Mouse (Mus musculus): ENCODE measurements around the gene Clec16a.
A peak's percentile ranks its signal among the peaks of the same experiment; 100 is the strongest.

The Clec16a gene

DNA sequence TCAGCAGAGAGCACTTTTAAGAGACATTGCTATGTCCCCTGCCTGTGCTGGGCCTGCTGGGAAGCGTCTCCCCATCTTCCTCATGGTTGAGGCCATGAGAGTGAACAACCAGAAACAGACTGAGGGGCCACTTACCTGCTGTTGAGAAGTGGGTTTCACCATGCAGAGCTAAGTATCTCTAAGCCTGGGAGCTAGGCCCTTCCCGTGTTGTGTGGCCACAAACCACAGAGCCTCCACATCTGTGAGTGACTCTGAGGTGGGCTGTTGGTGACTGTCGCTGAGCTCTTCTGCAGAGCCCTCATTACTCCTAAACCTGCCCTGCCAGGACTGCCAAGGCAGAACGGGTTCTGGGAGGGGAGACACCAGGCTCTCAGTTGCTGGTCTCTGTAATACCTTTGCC is 185.8 kb downstream of the Clec16a start:
- peak; percentile 73 for DNase-seq

DNA sequence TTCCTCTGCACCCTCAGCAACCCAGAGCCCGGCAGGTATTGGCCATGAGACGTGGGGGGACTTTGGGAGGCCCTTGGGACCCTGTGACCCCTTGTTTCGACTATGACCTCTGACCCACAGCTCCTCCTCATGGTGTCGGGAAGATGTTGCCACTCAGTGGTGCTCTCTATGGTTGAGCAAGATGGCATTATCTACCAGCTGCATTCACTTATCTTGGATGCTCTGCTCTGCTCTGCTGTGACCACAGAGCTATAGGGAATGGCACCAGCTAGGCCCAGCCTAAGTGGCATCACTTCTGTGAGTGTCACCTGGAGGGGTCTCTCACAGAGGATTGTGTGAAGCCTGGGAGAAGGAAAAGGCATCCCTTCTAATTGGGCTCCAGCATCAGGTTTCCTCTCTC is 186.6 kb downstream of the Clec16a start:
- DNase-seq, result no peak

DNA sequence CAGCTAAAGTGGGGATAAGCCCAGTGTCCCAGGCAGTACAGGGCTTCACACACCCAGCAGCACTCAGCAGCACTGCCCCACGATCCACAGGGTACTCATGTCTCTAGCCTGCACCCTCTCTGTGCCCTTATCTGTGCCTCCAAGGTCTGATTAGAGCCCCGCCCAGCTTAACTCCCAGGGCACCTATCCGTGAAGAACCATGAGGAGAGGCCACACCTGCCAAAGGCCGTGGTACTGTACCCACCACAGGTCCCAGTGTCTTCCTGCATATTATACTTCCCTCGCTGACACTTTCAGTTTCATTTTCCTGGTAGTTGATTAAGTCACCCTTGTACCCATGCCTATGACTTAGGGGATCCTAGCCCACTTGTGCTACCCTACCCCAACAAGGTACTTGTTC is 187.3 kb downstream of the Clec16a start:
- DNase-seq, result peak; percentile 62

DNA sequence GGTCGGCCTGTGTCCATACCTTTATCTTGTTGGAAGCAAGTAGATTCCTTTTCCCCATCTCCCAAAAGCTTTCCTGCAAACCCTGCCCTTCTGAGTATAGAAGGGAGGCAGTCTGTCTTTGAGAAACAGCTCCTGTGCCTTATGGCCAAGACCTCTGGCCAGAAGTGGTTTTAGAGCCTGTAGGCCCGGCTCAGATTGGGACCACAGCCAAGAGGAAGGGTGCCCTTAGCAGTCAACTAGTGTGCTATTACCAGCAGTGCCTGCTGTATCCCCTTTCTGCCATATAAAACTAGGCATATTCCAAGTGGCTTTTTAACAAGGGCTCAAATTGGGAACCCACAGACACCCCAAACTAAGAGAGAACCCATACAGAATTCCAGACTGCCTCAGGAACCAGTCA is 190.6 kb downstream of the Clec16a start:
- DNase-seq, result no peak

DNA sequence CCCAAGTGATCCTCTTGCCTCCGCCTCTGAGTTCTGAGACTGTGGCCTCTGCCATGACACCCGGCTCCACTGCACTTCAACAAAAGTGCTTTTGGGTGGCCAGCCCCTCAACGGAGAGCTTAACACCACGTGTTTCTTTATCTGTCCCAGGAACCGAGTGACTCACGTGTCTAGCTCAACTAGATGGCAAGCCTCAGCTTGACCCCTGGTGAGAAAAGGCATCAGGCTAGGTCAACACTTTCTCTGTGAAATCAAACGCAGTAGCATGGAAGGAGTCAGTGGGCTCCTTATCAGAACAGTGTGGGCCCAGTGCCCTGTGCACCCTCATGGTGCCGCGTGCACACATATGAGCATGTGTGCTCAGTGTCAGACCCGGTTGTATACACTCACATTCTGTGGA is 191.2 kb downstream of the Clec16a start:
- DNase-seq, result no peak

DNA sequence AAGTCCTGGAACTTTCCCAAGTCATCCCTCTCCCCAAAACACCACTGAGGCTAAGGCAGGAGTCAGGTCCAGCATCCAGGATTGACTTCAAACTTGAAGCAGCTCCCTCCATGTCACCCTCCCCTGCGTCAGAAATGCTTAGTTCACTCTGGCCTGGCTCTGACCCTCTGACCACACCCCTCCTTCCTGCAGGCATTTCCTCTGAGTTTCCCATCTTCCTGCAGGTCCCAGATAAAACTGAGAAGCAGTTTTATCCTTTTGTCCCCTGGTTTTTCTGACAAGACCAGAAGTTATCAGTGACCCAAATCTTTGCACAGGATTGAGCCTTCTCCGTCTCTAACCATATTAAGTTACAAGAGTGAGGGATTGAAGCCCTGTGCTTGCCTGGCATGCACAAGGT is 192.4 kb downstream of the Clec16a start:
- no peak for DNase-seq

DNA sequence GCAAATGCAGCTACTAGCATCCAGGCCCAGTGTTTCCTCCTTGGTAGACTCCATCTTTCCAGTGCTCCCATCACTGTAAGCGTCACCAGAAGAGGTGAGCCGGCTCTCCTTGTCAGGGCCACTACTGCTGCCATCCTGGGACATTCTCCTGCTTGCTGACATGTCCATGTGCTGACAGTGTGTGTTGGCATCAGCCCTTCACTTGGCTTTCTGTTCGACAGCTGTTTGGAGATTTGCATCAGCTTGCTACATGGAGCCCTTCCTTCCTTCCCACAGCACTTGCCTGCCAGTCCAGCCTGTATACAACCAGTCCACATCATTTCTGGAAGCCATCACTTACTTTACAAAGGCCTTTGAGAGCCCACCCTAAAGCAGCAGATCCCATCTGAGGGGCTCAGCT is 193.7 kb downstream of the Clec16a start:
- no peak for DNase-seq

DNA sequence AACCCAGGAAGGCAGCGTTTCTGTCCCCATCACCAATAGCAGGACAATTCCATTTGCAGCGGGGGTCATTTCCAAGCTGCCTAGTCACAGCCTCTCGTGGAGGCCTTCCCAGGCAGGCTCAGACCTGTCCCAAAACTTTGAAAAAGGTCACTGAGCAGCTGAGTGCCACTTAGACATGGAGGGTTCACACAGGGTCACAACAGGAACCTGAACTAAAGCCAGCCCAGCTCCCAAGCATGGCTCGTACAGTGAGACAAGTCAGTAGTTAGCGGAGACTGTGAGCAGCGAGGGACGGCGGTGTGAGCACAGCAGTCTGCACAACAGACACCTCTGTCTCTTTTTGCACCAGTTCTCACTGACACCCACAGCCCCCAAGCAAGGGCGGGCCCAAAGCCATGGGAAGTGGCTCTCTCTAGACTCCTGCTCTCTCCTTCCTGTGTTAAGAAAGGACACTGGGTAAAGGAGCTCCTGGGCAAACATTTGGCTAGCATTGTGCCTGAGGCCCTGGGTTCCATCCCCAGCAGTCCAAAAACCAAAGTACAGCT is 194.8 kb downstream of the Clec16a start:
- DNase-seq, result peak; percentile 59

DNA sequence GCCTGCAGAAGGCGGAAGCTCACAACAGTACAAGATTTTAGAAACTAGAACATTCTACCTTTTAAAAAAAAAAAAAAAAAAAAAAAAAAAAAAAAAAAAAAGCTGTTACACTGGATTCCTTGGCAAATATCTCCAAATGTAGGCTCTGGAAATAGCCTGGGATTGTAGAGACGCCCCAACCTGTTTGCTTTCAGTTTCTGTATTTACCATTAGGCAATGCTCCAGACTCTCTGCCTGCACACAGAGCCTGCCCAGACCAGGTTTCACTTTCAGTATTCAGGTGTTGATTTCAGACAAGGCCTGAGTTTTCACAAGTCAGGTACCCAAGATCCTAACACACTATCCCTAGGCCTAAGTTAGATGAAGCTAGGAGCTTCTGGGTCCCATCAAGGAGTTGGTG is 195.9 kb downstream of the Clec16a start:
- peak; percentile 45 for DNase-seq

DNA sequence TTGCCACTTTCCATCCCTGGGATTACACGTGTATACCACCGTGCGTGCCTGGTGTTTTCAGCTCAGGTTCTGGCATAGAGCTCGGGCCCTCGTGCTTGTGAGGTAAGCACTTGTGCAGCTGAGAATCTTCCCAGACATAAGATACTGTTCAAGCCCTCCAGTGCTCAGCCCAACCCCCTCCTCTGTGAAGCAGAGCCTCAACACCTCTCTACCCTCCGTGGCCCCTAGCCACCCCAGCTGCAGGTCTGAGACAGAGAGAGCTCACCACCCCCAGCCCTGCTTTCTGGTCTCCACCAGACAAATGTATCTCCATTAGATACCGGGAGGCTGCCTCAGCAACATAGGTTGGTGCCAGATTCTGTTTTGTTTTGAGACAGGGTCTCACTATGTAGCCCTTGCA is 204.1 kb downstream of the Clec16a start:
- DNase-seq, result peak; percentile 75

DNA sequence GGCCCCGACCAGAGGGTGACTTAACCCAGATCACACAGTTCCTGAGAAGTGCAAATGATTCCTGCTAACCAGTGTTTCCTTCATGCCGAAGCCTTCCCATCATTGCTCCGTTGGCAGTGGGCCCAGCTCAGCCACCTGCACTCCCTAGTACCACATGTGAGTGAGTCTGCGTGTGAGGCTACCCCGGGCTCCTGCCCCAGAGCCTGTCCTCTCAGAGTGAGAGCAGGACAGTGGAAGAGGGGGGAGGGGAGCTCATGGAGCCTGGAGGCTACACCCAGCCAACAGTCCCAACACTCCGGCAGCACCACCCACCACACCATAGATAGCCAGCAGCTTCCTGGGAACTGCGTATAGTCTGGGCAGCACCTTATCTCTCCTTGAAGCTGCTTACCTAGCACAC is 204.7 kb downstream of the Clec16a start:
- DNase-seq, result peak; percentile 41

DNA sequence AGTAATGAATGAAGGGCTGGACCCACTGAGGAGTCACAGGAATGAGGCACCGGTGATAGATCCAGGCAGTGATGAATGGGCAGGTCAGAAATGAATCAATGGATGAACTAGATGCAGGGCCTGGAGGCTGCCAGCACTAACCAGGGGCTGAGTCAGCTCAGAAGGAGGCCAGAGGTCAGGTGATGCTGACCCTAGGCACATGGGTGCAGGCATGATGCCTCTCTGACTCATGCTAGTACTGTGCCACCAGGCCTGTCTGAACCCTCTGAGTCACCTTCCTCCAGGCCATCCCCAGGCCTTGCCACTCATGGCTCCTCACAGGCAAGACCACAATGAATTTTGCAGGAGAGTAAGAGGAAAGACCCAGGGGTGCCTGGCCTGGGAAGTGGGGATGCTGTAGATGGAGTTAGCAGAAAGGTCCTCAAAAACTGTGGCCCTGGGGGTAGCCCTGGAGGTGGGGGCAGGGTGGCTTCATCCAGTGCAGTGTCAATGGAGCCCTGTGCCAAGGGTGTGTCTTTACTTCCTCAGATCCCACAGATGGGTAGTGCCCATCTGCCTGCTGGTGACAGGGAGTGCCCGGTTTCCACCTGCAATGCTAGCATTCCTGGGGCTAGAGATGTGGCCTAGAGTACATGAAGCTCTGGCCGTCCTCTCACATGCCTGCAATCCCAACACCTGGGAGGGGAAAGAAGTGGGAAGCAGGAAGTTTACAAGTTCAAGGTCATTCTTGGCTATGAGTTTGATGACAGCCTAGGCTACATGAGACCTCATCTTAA is 209.6 kb downstream of the Clec16a start:
- DNase-seq, result no peak

DNA sequence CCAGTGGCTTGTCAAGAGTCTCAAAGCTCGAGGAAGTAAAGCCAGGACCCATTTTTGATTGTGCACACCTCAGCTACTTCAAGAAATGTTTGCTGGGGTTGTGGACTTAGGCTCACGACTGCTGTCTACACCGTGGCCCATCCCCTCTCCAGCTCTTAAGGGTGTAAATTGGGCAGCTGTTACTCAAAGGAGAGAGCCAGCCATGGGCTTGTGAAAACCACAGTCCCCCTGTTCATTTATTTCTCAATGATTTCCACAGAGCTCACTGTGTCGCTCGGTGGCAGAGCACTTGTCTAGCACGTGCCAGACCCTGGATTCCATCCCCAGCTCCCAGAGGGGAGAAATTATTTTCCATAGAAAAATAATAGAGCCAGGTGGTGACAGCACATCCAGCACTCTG is 211.0 kb downstream of the Clec16a start:
- no peak for DNase-seq

DNA sequence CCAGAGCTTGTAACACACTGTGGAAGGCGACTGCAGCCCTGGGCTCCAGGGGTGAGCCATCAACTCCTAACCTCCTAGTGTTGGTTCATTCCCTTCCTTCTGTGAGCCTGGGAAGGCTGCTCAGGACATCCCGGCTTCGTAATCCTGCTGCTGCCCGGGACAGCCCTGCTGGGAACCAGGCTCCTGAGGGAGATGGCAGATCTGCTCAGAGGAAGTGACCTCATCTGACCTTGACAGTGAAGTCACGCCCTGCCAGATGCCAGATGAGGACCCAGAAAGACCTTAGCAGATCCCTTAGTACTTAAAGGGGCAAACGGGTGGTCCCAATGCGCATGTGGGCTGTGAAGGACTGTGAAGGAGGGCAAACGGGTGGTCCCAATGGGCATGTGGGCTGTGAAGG is 216.0 kb downstream of the Clec16a start:
- DNase-seq, result no peak

DNA sequence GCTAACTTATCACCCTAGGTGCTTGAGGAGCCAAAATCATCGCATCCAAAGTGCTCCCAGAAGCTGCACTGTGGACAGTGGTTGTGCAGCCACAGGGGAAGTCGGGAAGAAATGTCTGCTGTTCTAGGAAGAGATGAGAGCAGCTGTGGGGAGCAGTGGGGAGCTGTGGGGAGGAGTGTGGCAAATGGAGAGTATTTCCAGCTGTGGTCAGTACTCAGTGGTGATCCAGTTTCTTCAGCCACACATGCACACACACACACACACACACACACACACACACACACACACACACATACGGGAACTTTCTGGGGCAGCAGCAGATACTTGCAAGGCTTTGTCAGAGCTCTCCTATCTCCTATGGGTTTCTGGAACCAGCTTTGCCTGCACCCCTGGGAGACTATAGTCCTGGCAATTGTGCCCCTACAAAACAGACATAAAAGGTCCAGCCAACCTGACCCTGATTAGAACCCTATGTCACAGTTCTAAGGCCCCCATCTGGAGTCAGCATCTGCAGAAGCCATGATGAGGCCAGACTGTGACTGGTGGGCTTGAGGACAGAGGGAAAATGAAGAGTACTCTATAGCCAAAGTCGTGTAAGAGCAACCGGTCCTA is 217.5 kb downstream of the Clec16a start:
- DNase-seq, result no peak

DNA sequence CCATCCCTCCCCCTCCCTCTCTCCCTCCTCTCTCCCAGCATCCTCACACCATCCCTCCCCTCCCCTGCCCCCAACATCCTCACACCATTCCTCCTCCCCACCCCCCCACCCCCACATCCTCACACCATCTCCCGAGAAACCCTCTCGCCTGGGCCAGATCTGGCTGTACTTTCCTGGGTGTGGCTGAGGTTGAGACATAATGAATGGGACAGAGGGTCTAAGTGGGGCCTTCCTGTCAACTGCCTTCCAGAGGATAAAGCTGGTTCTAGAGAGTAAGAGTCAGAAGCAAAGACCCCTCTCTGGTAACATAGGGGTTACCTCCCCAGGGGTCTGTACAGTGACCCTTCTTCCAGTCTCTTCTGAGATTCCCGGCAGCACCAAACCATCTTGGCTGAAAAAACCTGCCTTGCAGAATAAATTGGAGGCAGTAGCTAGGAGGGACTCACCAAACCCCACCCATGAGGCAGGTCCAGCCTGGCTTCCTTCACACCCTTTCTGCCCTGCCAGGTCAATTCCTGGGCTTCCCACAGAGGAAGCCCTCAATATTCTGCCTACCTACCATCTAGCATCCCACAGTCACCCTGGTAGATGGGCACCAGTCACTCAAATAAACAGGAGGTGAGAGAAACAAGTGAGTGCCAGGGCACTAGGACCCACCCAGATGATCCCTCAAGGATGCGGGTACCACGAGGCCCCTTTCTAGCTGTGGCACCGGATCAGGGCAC is 218.6 kb downstream of the Clec16a start:
- DNase-seq, result no peak

DNA sequence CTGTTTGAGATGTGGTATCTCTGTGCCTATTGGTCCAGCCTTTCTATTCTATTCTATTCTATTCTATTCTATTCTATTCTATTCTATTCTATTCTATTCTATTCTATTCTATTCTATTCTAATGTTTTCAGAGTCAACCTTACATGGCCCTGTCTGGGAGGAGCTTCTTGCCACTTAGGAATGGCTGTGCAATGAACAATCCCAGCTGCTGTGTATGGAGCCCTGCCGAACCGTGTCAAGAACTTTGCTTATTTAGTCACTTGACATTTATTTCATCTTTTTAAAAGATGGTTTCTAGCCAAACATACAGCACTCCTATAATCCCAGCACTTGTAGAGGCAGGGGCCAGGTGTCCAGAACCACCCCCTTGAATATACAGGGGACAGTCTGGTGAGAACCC is 219.2 kb downstream of the Clec16a start:
- DNase-seq, result no peak

DNA sequence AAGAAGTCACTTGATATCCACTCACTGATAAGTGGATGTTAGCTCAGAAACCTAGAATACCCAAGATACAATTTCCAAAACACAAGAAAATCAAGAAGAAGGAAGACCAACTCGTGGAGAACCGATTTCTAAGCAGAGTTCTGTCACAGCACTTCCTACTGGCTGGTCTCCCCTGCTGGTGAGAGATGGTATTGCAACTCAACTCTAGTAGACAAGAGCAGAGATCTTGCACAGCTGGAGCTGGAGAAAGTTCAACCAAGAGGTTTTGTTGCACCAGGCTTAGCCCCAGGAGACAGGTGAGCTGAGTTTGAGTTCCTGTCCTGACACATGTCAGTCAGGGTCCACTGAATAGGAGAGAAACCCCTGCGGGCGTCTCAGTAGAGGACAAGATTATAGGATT is 222.0 kb downstream of the Clec16a start:
- DNase-seq, result peak; percentile 93

DNA sequence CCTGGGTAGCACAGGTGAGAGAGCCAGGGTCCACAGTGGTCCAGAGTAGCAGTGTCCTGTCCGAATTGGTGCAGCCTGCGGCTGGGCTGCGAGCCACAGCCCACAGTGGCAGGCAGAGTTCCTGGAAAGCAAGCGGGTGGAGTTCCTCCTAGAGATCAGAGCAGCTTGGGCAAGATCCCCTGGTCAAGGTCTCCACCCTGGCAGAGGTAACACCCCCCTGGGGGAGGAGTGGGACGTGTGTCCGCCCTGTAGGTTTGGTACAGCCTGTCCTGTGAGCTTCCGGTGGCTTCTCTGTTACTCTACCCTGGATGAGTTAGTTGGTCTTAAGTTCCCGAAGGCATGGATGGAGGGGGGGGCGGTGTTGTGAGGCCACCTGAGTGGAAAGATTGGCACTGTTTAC is 223.7 kb downstream of the Clec16a start:
- peak; percentile 43 for DNase-seq

DNA sequence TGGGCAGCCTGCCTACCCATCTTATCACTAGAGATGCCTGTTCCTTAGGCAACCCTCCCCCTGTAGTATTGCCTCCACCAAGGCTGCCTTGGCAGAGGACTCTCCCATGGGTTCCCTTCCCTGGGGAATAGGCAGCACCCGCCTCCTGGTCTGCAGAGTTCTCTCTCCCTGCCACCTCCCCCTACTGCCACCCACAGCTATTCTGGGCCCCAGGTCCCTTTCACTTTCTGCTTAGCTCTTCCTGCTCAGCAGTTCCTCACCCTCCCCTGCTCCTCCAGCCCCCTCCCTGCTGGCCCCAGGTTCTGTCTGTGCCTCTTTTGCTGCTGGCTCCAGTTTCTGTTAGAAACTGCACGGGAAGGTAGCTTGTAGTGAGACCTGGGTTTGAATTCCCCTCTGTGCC is 224.5 kb downstream of the Clec16a start:
- DNase-seq, result peak; percentile 83

DNA sequence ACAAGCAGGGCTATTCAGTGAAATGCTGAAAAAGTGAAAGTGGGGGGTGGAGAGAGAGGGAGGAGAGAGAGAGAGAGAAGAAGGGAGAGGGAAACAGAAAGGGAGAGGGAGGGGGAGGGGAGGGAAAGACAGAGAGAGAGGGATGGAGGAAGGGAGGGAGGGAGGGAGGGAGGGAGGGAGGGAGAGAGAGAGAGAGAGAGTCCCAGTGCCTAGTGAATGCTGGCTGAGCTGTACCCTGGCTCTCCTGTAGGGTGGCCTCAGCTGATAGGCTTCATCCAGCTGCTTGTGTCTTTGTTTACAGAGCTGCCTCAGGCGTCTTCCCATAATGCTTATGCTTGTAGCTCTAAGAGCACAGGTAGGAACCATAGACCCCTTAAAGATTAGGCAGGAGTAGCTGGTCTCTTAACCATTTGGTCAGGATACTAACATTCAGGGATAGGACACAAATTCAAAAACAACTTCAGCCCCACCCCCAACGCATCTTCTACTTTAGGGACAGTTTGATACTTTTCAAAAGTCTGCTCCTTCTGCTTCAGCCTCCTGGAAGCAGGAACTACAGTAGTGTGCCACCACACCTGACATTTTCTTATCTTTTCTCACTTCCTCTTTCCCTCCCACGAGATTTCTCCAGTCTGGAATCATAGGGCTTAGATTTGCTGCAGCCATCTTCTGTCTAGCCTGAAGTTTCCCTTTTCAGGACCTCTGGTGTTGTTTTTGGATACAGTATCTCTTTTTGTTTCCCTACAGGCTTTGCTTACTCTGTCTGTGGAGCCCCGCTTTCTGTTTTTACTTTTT is 225.6 kb downstream of the Clec16a start:
- DNase-seq, result peak; percentile 55

DNA sequence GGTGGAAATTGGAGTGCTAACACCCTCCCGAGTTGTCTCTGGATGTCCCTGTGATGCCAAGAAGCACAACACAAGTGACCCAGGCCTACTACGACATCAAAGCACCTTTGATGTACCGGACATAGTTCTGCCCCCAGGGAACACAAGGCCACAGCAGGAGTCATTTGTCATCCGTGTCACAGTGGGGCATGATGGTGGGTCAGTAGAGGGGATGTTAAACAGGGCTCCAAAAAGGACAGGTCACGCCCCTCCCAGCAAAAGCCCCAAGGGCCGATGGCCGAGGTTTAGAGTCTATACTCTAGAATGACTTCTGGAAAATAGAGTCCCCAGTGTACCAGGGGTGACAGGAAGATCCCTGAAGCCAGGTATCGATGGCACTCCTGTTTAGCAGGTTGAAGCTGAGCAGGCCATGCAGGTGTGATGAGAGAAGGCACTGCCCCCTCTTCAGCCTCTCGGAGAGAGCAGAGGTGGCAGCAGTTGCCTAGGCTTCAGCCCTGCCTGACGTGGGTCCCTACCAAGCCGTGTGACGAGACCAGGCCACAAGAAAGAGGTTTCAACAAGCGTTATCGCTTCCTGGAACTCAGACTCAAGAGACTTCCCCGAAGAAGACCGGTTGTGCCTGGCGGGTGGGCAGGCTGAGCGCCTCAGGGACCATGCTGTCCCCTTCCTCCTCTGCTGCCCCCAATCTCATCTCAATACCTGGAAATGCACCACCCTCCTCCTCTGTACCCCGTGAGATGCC is 226.8 kb downstream of the Clec16a start:
- peak; percentile 83 for DNase-seq

Data from thymus, postnatal 14 days (tissue).